In genomic region chr8:126257392-126257681, GRCm38 (mm10) we compare ENCODE assay signal across 12 mouse cellular contexts. TPM values are rescaled to one million over a fixed set of nuclear protein-coding genes. Genes with fewer than 3 reads are reported as not detected.
"Had no signal": no experiment of that assay in that cellular context is flagged by ENCODE, and none has a peak within 500 bp of the region (broad histone marks: within the 10 kb centered on the region; RNA-seq: fewer than 3 reads in every experiment).

No protein-coding gene starts in this region.

- ATAC-seq: intestine, postnatal 0 days had no signal

- DNase-seq: kidney, adult 8-10 months; kidney, postnatal 36 days; layer of hippocampus, postnatal 36 days; left cerebral cortex, postnatal 4 days; lung, adult 18-20 months; thymus, adult 2 months; thymus, postnatal 25 days had no signal

RNA-seq across cellular contexts. Expression of gene Slc35f3, which starts 41.0 kb away (rescaled TPM):
- total RNA-seq: liver, adult 2 months; megakaryocyte-erythroid progenitor cell, adult 5-6 weeks had no signal
- polyA plus RNA-seq: liver, adult 2 months; liver, embryonic 14.5 days; spleen, adult 2 months had no signal
